Mouse (Mus musculus) forebrain, embryonic 16.5 days (tissue): ENCODE measurements around the gene Smim13. TPM values are rescaled to one million over a fixed set of nuclear protein-coding genes. Genes with fewer than 3 reads are reported as not detected.
"Not testable (repeated sequence)": the region's sequence is repeated elsewhere in the genome, so short reads cannot be mapped to it uniquely, and the experiment has no call there.

Source experiments
- ATAC-seq: fragments of 200-750 bp; cut with Nextera tagmentation; 2 replicates; pipeline ENCODE4 v1.8.0; 2017; ENCODE audit warnings: mild to moderate bottlenecking, moderate library complexity
- H3K27ac ChIP-seq: fragments of 300-500 bp; sonication (generic); 2 replicates; pipeline ENCODE4 v1.5.1; 2014; ENCODE audit warnings: low read length, control low read depth
- H3K27me3 ChIP-seq: fragments of 300-500 bp; sonication (generic); replicated peaks from 2 replicates; pipeline ENCODE4 v1.6.1; 2014; ENCODE audit warnings: low read length; ENCODE audit not compliant: control insufficient read depth, insufficient read depth
- H3K36me3 ChIP-seq: fragments of 300-500 bp; sonication (generic); 2 replicates; pipeline ENCODE4 v1.6.1; 2014; ENCODE audit not compliant: control insufficient read depth, insufficient read depth
- H3K4me1 ChIP-seq: fragments of 300-500 bp; sonication (generic); replicated peaks from 2 replicates; pipeline ENCODE4 v1.6.1; 2014; ENCODE audit warnings: low read length; ENCODE audit not compliant: control insufficient read depth, insufficient read depth
- H3K4me2 ChIP-seq: fragments of 300-500 bp; sonication (generic); 2 replicates; pipeline ENCODE4 v1.6.1; 2014; ENCODE audit warnings: mild to moderate bottlenecking, low read length, control low read depth
- H3K4me3 ChIP-seq: fragments of 300-500 bp; sonication (generic); replicated peaks from 2 replicates; pipeline ENCODE4 v1.5.1; 2014; ENCODE audit warnings: mild to moderate bottlenecking, low read length, control low read depth
- H3K9ac ChIP-seq: fragments of 300-500 bp; sonication (generic); replicated peaks from 2 replicates; pipeline ENCODE4 v1.6.1; 2014; ENCODE audit warnings: low read depth, low read length, control low read depth
- H3K9me3 ChIP-seq: fragments of 300-500 bp; sonication (generic); 2 replicates; pipeline ENCODE4 v1.6.1; 2016; ENCODE audit warnings: low read length; ENCODE audit not compliant: control insufficient read depth
- WGBS: fragments of 180-500 bp; shearing (Covaris S2); extraction: QIAGEN DNeasy Blood & Tissue Kit; methylation state at CpG from one replicate; pipeline ENCODE4 v1.1.7; 2014; 5-methylcytosine and 5-hydroxymethylcytosine counted together
- polyA plus RNA-seq: library from polyadenylated mRNA; unstranded; fragments of >200 nt; fragmentation: Nextera tagmentation; extraction: Ambion mirVana; gene quantifications from 2 replicates; pipeline ENCODE4 v1.2.1, GENCODE M21; 2015

The Smim13 gene
- 26.9 and 28.2 TPM in 2 replicates for polyA plus RNA-seq

DNA sequence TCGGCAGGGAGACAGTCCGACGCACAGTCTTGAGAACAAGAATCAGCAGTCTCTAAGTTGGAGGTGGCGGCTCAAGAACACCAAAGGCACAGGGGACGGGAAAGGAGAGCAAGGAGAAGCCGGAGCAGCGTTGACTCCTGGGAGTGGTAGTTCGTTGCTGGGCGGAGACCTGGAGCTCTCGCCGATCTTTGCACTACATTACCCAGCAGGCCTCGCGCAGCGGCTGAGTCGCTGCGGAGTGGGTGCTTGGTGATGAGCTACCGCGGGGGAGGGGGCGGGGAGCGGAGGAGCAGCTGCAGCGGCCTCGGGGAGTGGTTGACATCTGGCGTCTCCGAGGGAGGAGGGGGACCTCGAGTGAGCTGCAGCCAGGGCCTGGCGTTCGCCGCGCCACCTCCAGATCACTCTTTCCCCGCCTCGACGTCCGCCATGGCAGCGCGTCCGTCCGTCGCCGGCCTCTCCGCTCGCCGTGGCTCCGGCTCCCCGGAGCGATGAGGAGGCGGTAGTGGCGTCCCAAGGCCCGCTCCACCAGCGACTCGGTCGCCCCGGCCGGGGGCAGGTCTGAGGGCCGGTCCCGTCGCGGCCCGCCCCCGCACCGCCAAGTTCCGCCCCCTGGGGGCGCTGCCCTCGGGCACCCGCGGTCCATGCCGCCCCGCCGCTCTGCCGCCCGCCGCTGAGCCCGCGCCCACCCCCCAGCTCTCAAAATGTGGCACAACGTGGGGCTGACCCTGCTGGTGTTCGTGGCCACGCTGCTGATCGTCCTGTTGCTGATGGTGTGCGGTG lies at the start of gene Smim13:
Gene Smim13, plus strand, starts transcription at position 307 of the 780 bp plus-strand sequence.
- Histone ChIP-seq H3K9ac (peak within 1 kb of the TSS; percentile 87), H3K27me3 (0 out of 2 replicates have a peak, but pooled peaks cover 5% of the 10 kb centered on the region), H3K4me2 (peak within 1 kb of the TSS; percentile 77), H3K4me1 (peaks cover 13% of the 10 kb centered on the region), H3K27ac (peak within 1 kb of the TSS; percentile 84), H3K9me3 (no peaks in the 10 kb centered on the region), H3K36me3 (no peaks in the 10 kb centered on the region), H3K4me3 (peak within 1 kb of the TSS; percentile 87)
- WGBS: 0% methylated on average over 64 of the region's 78 CpGs
- ATAC-seq: peak; percentile 99

DNA sequence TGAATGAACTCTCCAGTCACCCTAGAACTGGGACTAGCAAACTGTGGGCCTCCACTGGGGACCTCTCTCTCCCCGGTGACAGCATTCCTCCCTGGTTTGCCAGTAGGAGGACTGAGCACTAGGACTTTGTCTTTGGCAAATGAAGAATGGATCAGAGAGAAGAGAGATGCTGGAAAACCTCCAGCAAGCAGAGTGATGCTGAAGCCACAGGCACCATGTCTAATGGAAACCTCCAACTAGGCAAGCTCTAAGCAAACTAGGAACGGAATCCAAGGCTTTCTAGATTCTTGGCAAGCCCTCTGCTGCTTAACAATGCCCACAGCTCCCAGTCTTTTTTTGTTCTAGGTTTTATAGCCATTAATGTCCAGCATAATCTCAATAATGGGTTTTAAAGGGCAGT lies 48.8 kb upstream of the Smim13 start:
- no peak for ATAC-seq
- no peak overlapping the region for H3K27ac ChIP-seq
- H3K4me3 ChIP-seq: no peak overlapping the region
- H3K4me2 ChIP-seq: no peak overlapping the region
- no peaks in the 10 kb centered on the region for H3K36me3 ChIP-seq
- H3K9ac ChIP-seq: no peak overlapping the region
- H3K27me3 ChIP-seq: no peaks in the 10 kb centered on the region
- no peaks in the 10 kb centered on the region for H3K9me3 ChIP-seq
- peaks cover 4% of the 10 kb centered on the region; the same call in 1 of the 2 replicates for H3K4me1 ChIP-seq
- 58% methylated on average over 2 of the region's 2 CpGs for WGBS

DNA sequence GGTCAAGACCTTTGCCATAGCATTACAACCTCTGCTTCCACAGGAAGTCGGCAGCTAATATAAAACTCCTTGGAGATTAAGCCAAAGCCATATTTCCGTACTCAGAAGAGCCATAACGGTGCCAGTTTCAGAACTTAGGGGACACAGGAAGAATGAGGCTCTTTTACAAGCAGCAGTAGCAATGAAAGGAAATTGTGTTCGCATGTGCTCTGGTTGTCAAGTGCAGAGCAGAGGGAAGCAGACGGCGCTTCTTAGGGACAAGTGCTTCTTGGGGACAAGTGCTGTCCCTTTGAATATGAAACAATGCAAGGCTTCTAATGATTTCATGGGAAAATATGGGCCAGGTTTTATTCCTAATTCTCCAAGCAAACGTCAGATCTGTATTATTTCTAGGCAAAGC lies 46.4 kb upstream of the Smim13 start:
- Histone ChIP-seq H3K27me3 (no peaks in the 10 kb centered on the region), H3K9me3 (no peaks in the 10 kb centered on the region), H3K9ac (no peak overlapping the region), H3K4me2 (no peak overlapping the region), H3K4me1 (peaks cover 4% of the 10 kb centered on the region; the same call in 1 of the 2 replicates), H3K4me3 (no peak overlapping the region), H3K27ac (no peak overlapping the region), H3K36me3 (no peaks in the 10 kb centered on the region)
- WGBS: 52% methylated on average over 7 of the region's 7 CpGs
- ATAC-seq: no peak

DNA sequence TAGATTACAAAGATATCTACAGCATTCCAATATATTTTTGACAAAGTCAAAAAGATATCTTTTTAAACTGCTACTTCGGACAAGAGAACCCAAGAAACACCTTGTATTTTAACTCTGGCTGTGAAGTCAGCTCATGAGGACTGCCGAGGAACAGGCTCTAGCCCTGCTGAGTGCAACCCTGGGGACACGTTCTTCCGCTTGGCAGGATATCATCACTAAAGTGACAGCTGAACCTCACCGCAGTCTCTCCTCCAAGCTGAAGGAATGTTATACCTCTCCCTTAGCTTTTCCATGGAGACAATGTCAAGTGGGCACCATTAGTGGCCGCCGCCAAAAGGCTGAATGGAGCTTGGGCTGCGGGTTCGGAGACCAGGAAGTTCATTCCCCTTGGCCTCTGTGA lies 46.0 kb upstream of the Smim13 start:
- ATAC-seq: no peak
- Histone ChIP-seq H3K4me3 (no peak overlapping the region), H3K27me3 (no peaks in the 10 kb centered on the region), H3K9ac (no peak overlapping the region), H3K27ac (no peak overlapping the region), H3K4me1 (peaks cover 4% of the 10 kb centered on the region; the same call in 1 of the 2 replicates), H3K36me3 (no peaks in the 10 kb centered on the region), H3K9me3 (no peaks in the 10 kb centered on the region), H3K4me2 (no peak overlapping the region)
- WGBS: 66% methylated on average over 9 of the region's 9 CpGs

DNA sequence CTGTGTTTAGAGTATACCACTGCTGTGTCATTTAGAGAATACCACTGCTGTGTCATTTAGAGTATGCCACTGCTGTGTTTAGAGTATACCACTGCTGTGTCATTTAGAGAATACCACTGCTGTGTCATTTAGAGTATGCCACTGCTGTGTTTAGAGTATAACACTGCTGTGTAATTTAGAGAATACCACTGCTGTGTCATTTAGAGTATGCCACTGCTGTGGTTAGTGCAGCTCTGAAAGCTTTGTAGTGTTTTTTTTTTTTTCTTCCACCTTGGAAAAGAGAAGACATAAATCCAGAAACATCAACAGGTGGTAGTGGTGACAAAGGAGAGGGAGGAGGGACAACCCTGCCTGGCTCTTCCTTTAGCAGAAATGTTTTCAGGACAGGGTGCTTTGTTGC lies 44.1 kb upstream of the Smim13 start:
- not testable (repeated sequence) for H3K4me3 ChIP-seq, H3K36me3 ChIP-seq, H3K4me2 ChIP-seq, H3K9me3 ChIP-seq, H3K9ac ChIP-seq, ATAC-seq, H3K27me3 ChIP-seq, H3K27ac ChIP-seq, H3K4me1 ChIP-seq

DNA sequence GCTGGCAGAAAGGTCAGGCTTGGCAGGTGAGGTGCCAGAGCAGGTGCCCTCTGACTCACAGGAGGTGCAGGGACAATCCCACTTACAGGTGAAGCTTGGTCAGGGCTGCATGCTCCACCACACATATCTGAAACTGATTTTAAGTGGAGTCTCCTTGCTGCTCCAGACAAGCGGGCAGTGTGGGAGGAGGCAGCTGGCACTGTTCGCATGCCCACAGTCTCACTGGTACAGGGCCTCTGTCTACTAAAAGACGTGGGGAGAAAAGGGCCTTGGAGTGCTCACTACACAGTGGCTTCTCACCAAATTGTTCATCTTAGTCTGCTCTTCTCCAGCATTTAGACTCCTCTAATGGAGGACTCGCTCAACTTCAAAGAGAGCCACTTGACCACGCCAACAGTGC lies 43.4 kb upstream of the Smim13 start:
- ATAC-seq: no peak
- Histone ChIP-seq H3K27me3 (no peaks in the 10 kb centered on the region), H3K36me3 (no peaks in the 10 kb centered on the region), H3K9me3 (no peaks in the 10 kb centered on the region), H3K4me2 (no peak overlapping the region), H3K27ac (no peak overlapping the region), H3K4me1 (peaks cover 4% of the 10 kb centered on the region; the same call in 1 of the 2 replicates), H3K4me3 (no peak overlapping the region), H3K9ac (no peak overlapping the region)
- 76% methylated on average over 5 of the region's 5 CpGs for WGBS

DNA sequence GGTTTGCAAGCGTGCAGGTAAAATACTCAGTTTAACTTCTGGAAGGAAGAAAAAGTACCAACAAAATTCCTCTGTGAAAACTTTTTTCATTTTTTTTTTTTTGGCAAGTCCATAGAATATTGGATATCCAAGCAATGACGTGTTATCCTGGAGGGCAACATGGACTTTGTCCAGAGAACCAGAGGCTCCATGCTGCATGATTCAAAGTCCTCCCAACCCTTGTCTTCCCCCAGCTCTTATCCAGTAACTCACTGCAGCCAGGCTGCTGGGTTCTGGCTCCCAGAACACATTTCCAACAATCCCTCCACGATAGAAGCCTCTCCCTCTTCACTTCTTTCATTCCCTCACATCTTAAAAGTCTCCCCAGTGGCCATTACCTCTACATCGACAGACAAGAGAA lies 38.4 kb upstream of the Smim13 start:
- 79% methylated on average over 4 of the region's 4 CpGs for WGBS
- ATAC-seq: no peak
- H3K9ac ChIP-seq: no peak overlapping the region
- H3K27ac ChIP-seq: no peak overlapping the region
- H3K4me1 ChIP-seq: peaks cover 5% of the 10 kb centered on the region; the same call in 1 of the 2 replicates
- H3K4me2 ChIP-seq: no peak overlapping the region
- no peaks in the 10 kb centered on the region for H3K27me3 ChIP-seq
- H3K36me3 ChIP-seq: no peaks in the 10 kb centered on the region
- no peak overlapping the region for H3K4me3 ChIP-seq
- no peaks in the 10 kb centered on the region for H3K9me3 ChIP-seq

DNA sequence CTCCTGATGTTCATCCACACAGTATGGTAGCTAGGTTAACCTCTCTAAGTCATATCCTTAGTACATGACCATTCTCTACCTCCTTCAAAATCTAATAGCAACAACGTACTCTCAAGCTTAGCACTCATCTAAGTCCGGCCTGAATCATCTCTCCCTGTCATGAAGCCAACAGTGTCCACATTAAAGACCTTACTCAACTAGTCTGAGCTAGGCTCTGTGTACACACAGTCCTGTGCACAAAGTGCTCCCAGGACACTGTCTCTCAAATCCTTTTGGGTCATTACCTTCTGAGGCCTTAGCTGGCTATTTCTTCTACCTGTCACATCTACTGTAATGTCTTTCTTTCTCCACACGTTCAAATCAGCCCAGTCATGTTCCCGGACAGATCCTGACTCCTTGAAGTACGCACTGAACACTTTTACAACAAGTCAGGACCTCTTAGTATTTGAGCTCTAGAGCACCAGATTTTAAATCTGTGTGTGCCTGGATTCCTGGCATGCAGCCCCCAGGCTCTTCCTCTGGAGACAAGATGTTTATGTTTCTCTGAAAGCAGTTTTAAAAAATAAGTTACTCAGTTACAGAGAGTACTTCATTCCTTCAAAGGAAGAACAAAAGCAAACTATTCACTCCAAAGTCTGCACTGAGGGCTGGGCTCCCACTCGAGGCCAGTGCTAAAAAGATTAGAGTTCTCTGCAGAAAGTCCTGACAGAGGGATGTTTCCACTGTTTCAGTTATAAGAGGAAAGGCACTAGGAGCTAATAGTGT lies 36.9 kb upstream of the Smim13 start:
- no peak for ATAC-seq
- WGBS: 75% methylated on average over 6 of the region's 6 CpGs

DNA sequence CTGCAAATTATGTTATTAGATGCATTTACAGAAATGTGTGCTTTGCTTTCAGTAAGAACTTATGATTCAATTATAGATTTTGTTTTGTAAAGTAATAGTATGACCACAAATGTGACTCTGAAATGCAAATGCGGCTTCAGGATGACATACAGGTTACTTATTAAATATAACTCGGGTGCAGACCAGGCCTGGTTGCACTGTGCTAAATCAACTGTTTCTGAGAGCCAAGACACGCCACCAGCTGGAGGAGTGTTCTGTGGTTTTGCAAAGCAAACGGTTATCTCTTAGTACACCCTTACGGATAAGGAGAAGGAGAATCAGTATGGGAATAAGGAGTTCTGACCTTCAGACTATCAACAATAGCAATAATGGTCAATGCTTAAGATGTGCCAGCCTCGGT lies 34.0 kb upstream of the Smim13 start:
- Histone ChIP-seq H3K9me3 (peaks cover 2% of the 10 kb centered on the region), H3K9ac (no peak overlapping the region), H3K27me3 (no peaks in the 10 kb centered on the region), H3K36me3 (no peaks in the 10 kb centered on the region), H3K27ac (no peak overlapping the region), H3K4me1 (peaks cover 13% of the 10 kb centered on the region), H3K4me2 (no peak overlapping the region), H3K4me3 (no peak overlapping the region)
- 91% methylated on average over 6 of the region's 6 CpGs for WGBS
- ATAC-seq: no peak

More for the DNA sequence above, 36.9 kb upstream of the Smim13 start:
- H3K36me3 ChIP-seq: no peaks in the 10 kb centered on the region
- no peak overlapping the region for H3K4me3 ChIP-seq
- no peaks in the 10 kb centered on the region for H3K9me3 ChIP-seq
- H3K9ac ChIP-seq: no peak overlapping the region
- H3K4me2 ChIP-seq: no peak overlapping the region
- H3K4me1 ChIP-seq: peaks cover 5% of the 10 kb centered on the region; the same call in 1 of the 2 replicates
- H3K27me3 ChIP-seq: no peaks in the 10 kb centered on the region
- no peak overlapping the region for H3K27ac ChIP-seq
